Mouse (Mus musculus): Measurements from ENCODE around the gene Ccn6. TPM values are rescaled to one million over a fixed set of nuclear protein-coding genes. Genes with fewer than 3 reads are reported as not detected.

The Ccn6 gene
- polyA plus RNA-seq, 1 experiment from 2014 or later, result 0.19 TPM

GRCm38 (mm10) chr10:39104803-39105449 lies 58.7 kb downstream of the Ccn6 start:
- no peaks in the 10 kb centered on the region for H3K36me3 ChIP-seq (replicated peaks)
- H3K9ac ChIP-seq, result no peak overlapping the region
- H3K9me3 ChIP-seq, result no peaks in the 10 kb centered on the region
- ATAC-seq (ENCODE audit: low FRiP score), result no peak
- H3K4me1 ChIP-seq, result 0 out of 2 replicates have a peak, but pooled peaks cover 2% of the 10 kb centered on the region
- no peaks in the 10 kb centered on the region for H3K27me3 ChIP-seq
- no peak overlapping the region for H3K4me3 ChIP-seq (replicated peaks)
- no peak overlapping the region for H3K27ac ChIP-seq
- no peak overlapping the region for H3K4me2 ChIP-seq
- 95% methylated on average over 8 of the region's 8 CpGs for WGBS

Other genes starting within 250 kb of the Ccn6 start
- gene Lama4, start 198.3 kb downstream of the Ccn6 start, polyA plus RNA-seq (2016; fragmentation: Nextera tagmentation; extraction: Ambion mirVana), result 16.4 and 20.4 TPM in 2 replicates
- 18.7 and 20.4 TPM in 2 replicates for gene Fam229b, start 29.9 kb downstream of the Ccn6 start, polyA plus RNA-seq (2016; fragmentation: Nextera tagmentation; extraction: Ambion mirVana)
- 19.2 and 19.7 TPM in 2 replicates for gene Tube1, start 29.8 kb downstream of the Ccn6 start, polyA plus RNA-seq (2016; fragmentation: Nextera tagmentation; extraction: Ambion mirVana)
- gene Fyn, start 205.1 kb upstream of the Ccn6 start, polyA plus RNA-seq (2016; fragmentation: Nextera tagmentation; extraction: Ambion mirVana), result 62.0 and 63.4 TPM in 2 replicates

Measured in forebrain, embryonic 12.5 days (tissue).